Mouse (Mus musculus) embryonic facial prominence, embryonic 14.5 days (tissue): ENCODE measurements around the gene Gm20388. TPM values are rescaled to one million over a fixed set of nuclear protein-coding genes. Genes with fewer than 3 reads are reported as not detected.

Source experiments
- ATAC-seq: fragments of 200-750 bp; cut with Nextera tagmentation; 2 replicates; pipeline ENCODE4 v1.8.0; 2017; ENCODE audit warnings: low read depth, moderate number of reproducible peaks, moderate TSS enrichment
- DNase-seq: peaks from one replicate; pipeline ENCODE4 v3.0.0-alpha.2; 2015; ENCODE audit warnings: low spot score
- H3K27ac ChIP-seq: fragments of 300-500 bp; sonication (generic); replicated peaks from 2 replicates; pipeline ENCODE4 v1.5.1; 2014; ENCODE audit warnings: low read depth, mild to moderate bottlenecking, low read length, moderate library complexity
- H3K27me3 ChIP-seq: fragments of 300-500 bp; sonication (generic); replicated peaks from 2 replicates; pipeline ENCODE4 v1.6.1; 2014; ENCODE audit warnings: low read length; ENCODE audit not compliant: control insufficient read depth, insufficient read depth
- H3K36me3 ChIP-seq: fragments of 300-500 bp; sonication (generic); 2 replicates; pipeline ENCODE4 v1.6.1; 2014; ENCODE audit warnings: low read length, mixed read lengths; ENCODE audit not compliant: control insufficient read depth, insufficient read depth
- H3K4me1 ChIP-seq: fragments of 300-500 bp; sonication (generic); 2 replicates; pipeline ENCODE4 v1.6.1; 2014; ENCODE audit warnings: antibody characterized with exemption, low read length; ENCODE audit not compliant: control insufficient read depth, insufficient read depth
- H3K4me2 ChIP-seq: fragments of 300-500 bp; sonication (generic); 2 replicates; pipeline ENCODE4 v1.6.1; 2014; ENCODE audit warnings: low read depth, mild to moderate bottlenecking, low read length, moderate library complexity, mixed read lengths
- H3K4me3 ChIP-seq: fragments of 300-500 bp; sonication (generic); 2 replicates; pipeline ENCODE4 v1.5.1; 2014; ENCODE audit warnings: low read depth, mild to moderate bottlenecking, low read length
- H3K9ac ChIP-seq: fragments of 300-500 bp; sonication (generic); 2 replicates; pipeline ENCODE4 v1.6.1; 2014; ENCODE audit warnings: low read depth, mild to moderate bottlenecking, low read length, moderate library complexity, mixed read lengths
- H3K9me3 ChIP-seq: fragments of 300-500 bp; sonication (generic); 2 replicates; pipeline ENCODE4 v1.6.1; 2016; ENCODE audit warnings: low read length; ENCODE audit not compliant: control insufficient read depth
- WGBS: fragments of 180-500 bp; shearing (Covaris S2); extraction: QIAGEN DNeasy Blood & Tissue Kit; methylation state at CpG from one replicate; pipeline ENCODE4 v1.1.7; 2014; 5-methylcytosine and 5-hydroxymethylcytosine counted together
- polyA plus RNA-seq: library from polyadenylated mRNA; unstranded; fragments of >200 nt; fragmentation: Nextera tagmentation; extraction: Ambion mirVana; gene quantifications from 2 replicates; pipeline ENCODE4 v1.2.1, GENCODE M21; 2014

The Gm20388 gene
- polyA plus RNA-seq, 1 experiment from 2014 or later: not detected

DNA sequence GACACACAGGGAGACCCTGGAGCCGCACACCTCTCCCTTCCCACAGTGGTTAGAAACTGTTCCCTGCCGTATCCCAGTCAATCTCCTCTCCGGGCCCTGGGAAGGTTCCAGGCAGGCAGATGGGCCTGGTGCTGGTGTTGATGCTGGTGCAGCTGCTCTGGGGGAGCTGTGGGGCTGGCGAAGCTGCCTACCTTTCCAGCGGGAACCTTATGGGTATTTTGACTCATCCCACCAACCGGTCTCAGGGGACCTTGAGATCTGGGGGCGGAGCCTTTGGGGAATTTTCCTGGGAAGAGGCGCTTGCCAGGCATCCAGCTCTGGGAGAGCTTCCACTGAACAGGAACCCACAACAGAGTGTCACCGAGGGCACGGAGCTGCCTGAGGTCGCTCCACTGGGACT, 2757.2 kb downstream of the Gm20388 start:
- 79% methylated on average over 11 of the region's 11 CpGs for WGBS
- peaks cover 32% of the 10 kb centered on the region for H3K4me1 ChIP-seq

DNA sequence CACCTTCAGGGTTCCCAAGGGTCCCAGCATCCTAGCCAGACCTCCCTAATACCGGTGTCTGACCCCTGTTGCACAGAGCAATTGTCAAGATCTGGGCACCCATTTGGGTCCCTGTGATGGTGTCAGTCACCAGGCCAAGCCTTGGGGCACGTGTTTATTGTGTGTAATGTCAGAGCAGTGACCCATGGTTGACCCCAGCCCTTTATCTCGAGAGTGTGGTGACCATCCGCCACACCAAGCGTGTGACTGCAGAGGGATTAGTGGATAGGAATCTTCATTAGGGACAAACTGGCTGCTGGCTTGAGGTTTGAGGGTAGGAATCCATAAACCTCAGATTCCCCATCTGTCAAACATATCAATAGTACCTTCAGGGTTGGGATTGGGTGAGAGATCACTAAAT, 2758.7 kb downstream of the Gm20388 start:
- ATAC-seq: no peak
- WGBS: 62% methylated on average over 5 of the region's 5 CpGs
- no peak for DNase-seq
- Histone ChIP-seq H3K27ac (no peak overlapping the region), H3K9me3 (no peaks in the 10 kb centered on the region), H3K4me1 (peaks cover 26% of the 10 kb centered on the region), H3K9ac (no peak overlapping the region), H3K27me3 (peaks cover 12% of the 10 kb centered on the region), H3K36me3 (no peaks in the 10 kb centered on the region), H3K4me3 (no peak overlapping the region), H3K4me2 (no peak overlapping the region)

More for the DNA sequence above, 2757.2 kb downstream of the Gm20388 start:
- no peak for ATAC-seq
- Histone ChIP-seq H3K27me3 (peaks cover 4% of the 10 kb centered on the region; the same call in 1 of the 2 replicates), H3K9ac (no peak overlapping the region), H3K9me3 (no peaks in the 10 kb centered on the region), H3K27ac (no peak overlapping the region), H3K36me3 (no peaks in the 10 kb centered on the region), H3K4me2 (no peak overlapping the region), H3K4me3 (no peak overlapping the region)
- DNase-seq: no peak

DNA sequence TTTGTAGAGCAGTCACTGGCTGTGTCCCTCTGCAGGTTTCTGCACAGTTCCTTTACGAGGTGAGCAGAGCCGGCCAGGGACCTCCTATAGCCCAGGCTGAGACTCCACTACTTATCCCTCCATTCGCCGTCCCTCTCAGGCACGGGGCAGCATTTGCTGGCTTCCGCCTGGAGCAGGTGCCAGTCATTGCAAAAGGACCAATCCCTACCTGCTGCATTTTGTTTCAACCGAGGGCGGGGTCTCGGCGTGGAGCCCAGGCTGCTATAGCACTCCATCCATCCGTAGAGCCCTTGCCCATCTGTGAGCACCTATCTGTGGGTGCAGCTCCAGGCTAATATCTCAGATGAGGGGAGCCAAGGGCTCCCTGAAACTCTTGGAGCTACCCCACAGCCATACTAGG, 2759.4 kb downstream of the Gm20388 start:
- Histone ChIP-seq H3K9ac (no peak overlapping the region), H3K27ac (no peak overlapping the region), H3K36me3 (no peaks in the 10 kb centered on the region), H3K9me3 (no peaks in the 10 kb centered on the region), H3K4me2 (no peak overlapping the region), H3K4me1 (peaks cover 20% of the 10 kb centered on the region), H3K4me3 (no peak overlapping the region), H3K27me3 (peaks cover 14% of the 10 kb centered on the region)
- DNase-seq: no peak
- no peak for ATAC-seq
- WGBS: 28% methylated on average over 11 of the region's 11 CpGs

DNA sequence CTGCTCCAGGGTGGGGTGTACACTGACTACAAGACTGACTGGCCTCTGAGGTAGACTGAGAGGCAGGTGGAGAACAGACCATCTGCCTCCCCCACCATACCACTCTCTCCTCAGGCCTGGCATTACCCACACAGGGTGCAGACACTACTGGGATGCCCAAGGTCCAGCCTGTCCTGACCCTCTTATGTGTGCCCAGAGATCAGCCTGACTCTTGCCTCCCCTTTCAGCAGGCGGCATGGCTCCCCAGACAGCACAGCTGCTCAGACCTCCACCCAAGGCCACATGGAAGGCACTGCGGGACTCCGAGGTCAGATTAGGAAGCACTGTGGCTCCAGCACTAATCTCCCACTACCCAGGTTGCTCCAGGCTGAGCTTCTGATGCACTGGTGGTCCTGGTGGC, 2760.1 kb downstream of the Gm20388 start:
- ATAC-seq (no peak), DNase-seq (no peak)
- Histone ChIP-seq H3K27ac (no peak overlapping the region), H3K4me1 (peaks cover 14% of the 10 kb centered on the region), H3K9ac (no peak overlapping the region), H3K4me2 (no peak overlapping the region), H3K27me3 (peaks cover 14% of the 10 kb centered on the region), H3K9me3 (no peaks in the 10 kb centered on the region), H3K4me3 (no peak overlapping the region), H3K36me3 (no peaks in the 10 kb centered on the region)
- WGBS: 72% methylated on average over 3 of the region's 3 CpGs

DNA sequence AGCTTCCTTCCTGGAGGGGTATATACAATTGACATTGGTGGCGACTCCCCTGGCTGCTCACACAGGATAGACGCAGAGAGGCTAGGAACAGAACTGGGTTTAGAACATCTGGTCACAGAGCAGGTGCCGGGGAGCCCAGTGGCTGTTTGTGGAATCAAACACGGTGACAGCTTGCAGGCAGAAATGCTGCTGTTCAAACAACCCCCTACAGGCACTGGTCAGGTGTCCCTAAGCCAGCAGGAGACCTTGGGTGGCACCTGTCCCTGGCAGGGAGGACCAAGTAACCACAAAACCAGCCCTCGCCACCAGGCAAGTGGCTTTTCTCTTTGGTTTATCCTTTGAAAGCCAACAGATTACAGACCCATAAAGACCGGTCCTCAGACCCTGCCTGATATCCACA, 2761.3 kb downstream of the Gm20388 start:
- no peak for ATAC-seq
- no peaks in the 10 kb centered on the region for H3K36me3 ChIP-seq

DNA sequence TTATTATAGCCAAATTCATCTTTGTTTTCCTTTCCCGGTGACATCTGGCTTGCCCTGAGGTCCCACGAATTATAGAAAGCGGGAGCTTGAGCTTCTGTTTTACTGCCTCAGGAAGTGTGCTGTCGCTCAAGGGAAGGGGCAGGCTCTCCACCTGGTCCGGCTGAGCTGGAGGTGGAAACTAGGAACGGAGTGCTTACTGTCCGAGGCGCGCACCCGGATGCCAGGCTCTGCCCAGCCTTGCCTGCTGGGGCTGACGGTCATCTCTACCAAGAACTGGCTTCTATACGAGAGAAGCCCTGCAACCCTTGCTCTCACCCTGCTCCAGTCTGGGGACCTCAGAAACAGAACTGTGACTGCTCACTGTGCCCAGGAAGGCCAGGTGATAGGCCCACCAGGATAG, 2763.3 kb downstream of the Gm20388 start:
- Histone ChIP-seq H3K27me3 (peaks cover 43% of the 10 kb centered on the region), H3K4me1 (peaks cover under 1% of the 10 kb centered on the region; the same call in 1 of the 2 replicates), H3K4me2 (no peak overlapping the region), H3K9me3 (no peaks in the 10 kb centered on the region), H3K4me3 (no peak overlapping the region), H3K27ac (no peak overlapping the region), H3K9ac (no peak overlapping the region), H3K36me3 (no peaks in the 10 kb centered on the region)
- WGBS: 65% methylated on average over 11 of the region's 12 CpGs
- DNase-seq (no peak), ATAC-seq (no peak)

More for the DNA sequence above, 2761.3 kb downstream of the Gm20388 start:
- WGBS: 60% methylated on average over 6 of the region's 6 CpGs
- H3K9me3 ChIP-seq: no peaks in the 10 kb centered on the region
- H3K4me1 ChIP-seq: peaks cover 2% of the 10 kb centered on the region; the same call in 1 of the 2 replicates
- H3K27me3 ChIP-seq: peaks cover 25% of the 10 kb centered on the region
- no peak overlapping the region for H3K4me3 ChIP-seq
- no peak for DNase-seq
- H3K9ac ChIP-seq: no peak overlapping the region
- H3K27ac ChIP-seq: no peak overlapping the region
- H3K4me2 ChIP-seq: no peak overlapping the region

DNA sequence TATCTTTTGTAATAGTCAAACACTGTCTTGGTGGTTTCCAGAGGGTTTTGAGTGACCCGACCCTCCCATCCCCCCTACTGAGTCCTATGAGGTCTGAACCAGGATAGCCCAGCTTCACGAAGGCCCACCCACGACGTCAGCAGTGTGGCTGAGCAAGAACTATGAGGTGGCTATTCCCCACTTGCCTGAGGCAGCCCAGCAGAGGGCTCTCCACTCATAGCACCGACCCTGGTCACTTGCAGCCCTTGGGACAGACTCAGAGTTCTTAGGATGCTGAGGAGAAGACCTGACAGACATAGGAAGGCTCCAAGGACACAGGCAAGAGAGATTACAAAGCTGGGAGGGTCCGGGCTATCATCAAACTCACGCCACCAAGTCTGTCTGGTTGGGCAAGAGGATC, 2764.4 kb downstream of the Gm20388 start:
- ATAC-seq (no peak), DNase-seq (no peak)
- WGBS: 54% methylated on average over 7 of the region's 7 CpGs
- Histone ChIP-seq H3K9me3 (no peaks in the 10 kb centered on the region), H3K9ac (no peak overlapping the region), H3K36me3 (no peaks in the 10 kb centered on the region), H3K27me3 (peaks cover 53% of the 10 kb centered on the region), H3K4me2 (no peak overlapping the region), H3K4me1 (peaks cover 8% of the 10 kb centered on the region; the same call in 1 of the 2 replicates), H3K27ac (no peak overlapping the region), H3K4me3 (no peak overlapping the region)

DNA sequence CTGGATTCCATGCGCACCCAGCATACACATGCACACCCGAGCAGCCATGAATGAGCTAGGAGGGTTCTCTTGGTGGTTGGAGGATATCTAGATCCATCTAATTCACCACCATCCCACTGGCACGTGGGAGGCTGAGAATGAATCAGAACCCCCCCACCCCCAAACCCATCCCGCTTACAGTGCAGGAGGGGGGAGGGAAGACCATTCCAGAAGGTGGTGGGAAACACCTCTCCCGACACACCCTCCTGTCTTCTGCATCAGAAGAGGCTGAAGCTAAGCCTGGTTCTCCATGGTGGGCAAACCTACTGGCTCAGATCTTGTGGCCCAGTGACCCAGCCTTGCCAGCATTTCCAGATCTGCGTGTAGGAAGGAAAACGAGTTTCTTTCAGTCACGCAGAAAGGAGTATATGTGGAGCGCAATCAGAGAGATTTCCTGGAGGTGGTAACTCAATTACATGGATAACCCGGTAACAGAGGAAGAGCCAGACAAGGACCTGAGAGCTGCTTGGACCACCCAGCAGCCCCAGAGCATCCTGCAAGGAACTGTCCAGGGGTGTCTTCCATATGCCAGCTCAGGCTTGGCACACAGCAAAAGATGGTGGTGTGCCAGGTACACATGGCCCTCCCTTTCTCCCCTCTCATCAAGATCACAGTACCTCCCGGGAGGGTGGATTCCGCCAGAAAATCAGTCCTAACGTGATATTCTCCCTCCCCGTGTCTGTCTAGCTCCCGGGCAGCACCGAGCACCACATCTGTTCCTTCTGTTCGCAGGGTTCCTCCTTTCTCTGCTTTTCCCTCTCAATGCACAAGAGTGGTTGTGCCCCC, 2765.2 kb downstream of the Gm20388 start:
- ATAC-seq: no peak
- Histone ChIP-seq H3K9me3 (no peaks in the 10 kb centered on the region), H3K36me3 (no peaks in the 10 kb centered on the region), H3K4me3 (peak overlapping the region; percentile 52), H3K4me1 (peaks cover 10% of the 10 kb centered on the region; the same call in 1 of the 2 replicates), H3K27ac (no peak overlapping the region), H3K27me3 (peaks cover 58% of the 10 kb centered on the region), H3K9ac (0 out of 2 replicates have a peak overlapping the region, but pooled peaks have one; percentile 64), H3K4me2 (peak overlapping the region; percentile 70)
- WGBS: 69% methylated on average over 17 of the region's 17 CpGs
- no peak for DNase-seq
